Mouse (Mus musculus) intestine, postnatal 0 days (tissue): ENCODE results near the gene Ankrd33b. TPM values are rescaled to one million over a fixed set of nuclear protein-coding genes. Genes with fewer than 3 reads are reported as not detected.

Experiments used
- ATAC-seq: fragments of 200-750 bp; cut with Nextera tagmentation; 2 replicates; pipeline ENCODE4 v1.8.0; 2017; ENCODE audit warnings: mild to moderate bottlenecking, moderate TSS enrichment, moderate library complexity
- H3K27ac ChIP-seq: fragments of 300-500 bp; sonication (generic); 2 replicates; pipeline ENCODE4 v1.5.1; 2014; ENCODE audit warnings: mild to moderate bottlenecking, low read depth, low read length, moderate library complexity
- H3K27me3 ChIP-seq: fragments of 300-500 bp; sonication (generic); replicated peaks from 2 replicates; pipeline ENCODE4 v1.6.1; 2014; ENCODE audit warnings: low read length, mixed read lengths; ENCODE audit not compliant: control insufficient read depth, insufficient read depth
- H3K36me3 ChIP-seq: fragments of 300-500 bp; sonication (generic); 2 replicates; pipeline ENCODE4 v1.6.1; 2014; ENCODE audit warnings: mild to moderate bottlenecking, moderate library complexity; ENCODE audit not compliant: control insufficient read depth, insufficient read depth
- H3K4me1 ChIP-seq: fragments of 300-500 bp; sonication (generic); replicated peaks from 2 replicates; pipeline ENCODE4 v1.6.1; 2014; ENCODE audit warnings: antibody characterized with exemption, low read length, mixed read lengths; ENCODE audit not compliant: control insufficient read depth, insufficient read depth
- H3K4me2 ChIP-seq: fragments of 300-500 bp; sonication (generic); replicated peaks from 2 replicates; pipeline ENCODE4 v1.6.1; 2014; ENCODE audit warnings: low read depth, mild to moderate bottlenecking, moderate library complexity
- H3K4me3 ChIP-seq: fragments of 300-500 bp; sonication (generic); 2 replicates; pipeline ENCODE4 v1.5.1; 2014; ENCODE audit warnings: low read depth, low read length
- H3K9ac ChIP-seq: fragments of 300-500 bp; sonication (generic); 2 replicates; pipeline ENCODE4 v1.6.1; 2014; ENCODE audit warnings: mild to moderate bottlenecking, low read depth, low read length
- H3K9me3 ChIP-seq: fragments of 300-500 bp; sonication (generic); 2 replicates; pipeline ENCODE4 v1.6.1; 2016; ENCODE audit warnings: mixed run types; ENCODE audit not compliant: control insufficient read depth
- CTCF ChIP-seq: sonication (generic); IDR thresholded peaks from 2 replicates; pipeline ENCODE4 v1.5.1; 2016; ENCODE audit warnings: low read depth, mild to moderate bottlenecking, control low read depth, antibody characterized with exemption, moderate library complexity
- WGBS: fragments of 180-500 bp; shearing (Covaris S2); extraction: QIAGEN DNeasy Blood & Tissue Kit; methylation state at CpG from one replicate; pipeline ENCODE4 v1.1.7; 2014; 5-methylcytosine and 5-hydroxymethylcytosine counted together
- polyA plus RNA-seq: library from polyadenylated mRNA; unstranded; fragments of >200 nt; fragmentation: Nextera tagmentation; extraction: Ambion mirVana; gene quantifications from 2 replicates; pipeline ENCODE4 v1.2.1, GENCODE M21; 2015

Gene Ankrd33b
- polyA plus RNA-seq, 1 experiment from 2014 or later, result 0.29 TPM

- H3K9ac ChIP-seq, result no peak overlapping the region
- no peaks in the 10 kb centered on the region for H3K9me3 ChIP-seq
- no peak for TF ChIP-seq CTCF
- 36% methylated on average over 11 of the region's 11 CpGs for WGBS
- peak overlapping the region; percentile 64 for H3K4me3 ChIP-seq
- no peak for ATAC-seq
- H3K36me3 ChIP-seq, result no peaks in the 10 kb centered on the region
- no peak overlapping the region for H3K27ac ChIP-seq
- H3K4me1 ChIP-seq, result no peaks in the 10 kb centered on the region; the same call in 1 of the 2 replicates
- peak overlapping the region; percentile 88 for H3K4me2 ChIP-seq
- H3K27me3 ChIP-seq, result peaks cover 49% of the 10 kb centered on the region
Observed at GRCm38 (mm10) chr15:31365041-31365719, 2.3 kb downstream of the Ankrd33b start.

GRCm38 (mm10) chr15:31364396-31364795, 3.1 kb downstream of the Ankrd33b start:
- no peaks in the 10 kb centered on the region for H3K36me3 ChIP-seq
- no peak for ATAC-seq
- H3K9ac ChIP-seq, result no peak overlapping the region
- TF ChIP-seq CTCF, result no peak
- no peak overlapping the region for H3K4me3 ChIP-seq
- H3K27ac ChIP-seq, result no peak overlapping the region
- H3K4me1 ChIP-seq, result no peaks in the 10 kb centered on the region; the same call in 1 of the 2 replicates
- H3K9me3 ChIP-seq, result no peaks in the 10 kb centered on the region
- H3K27me3 ChIP-seq, result peaks cover 46% of the 10 kb centered on the region
- no peak overlapping the region for H3K4me2 ChIP-seq
- WGBS, result 77% methylated on average over 6 of the region's 6 CpGs

- H3K36me3 ChIP-seq, result no peaks in the 10 kb centered on the region
- TF ChIP-seq CTCF, result no peak
- WGBS, result 70% methylated on average over 8 of the region's 8 CpGs
- H3K9ac ChIP-seq, result no peak overlapping the region
- no peak overlapping the region for H3K27ac ChIP-seq
- no peak for ATAC-seq
- H3K27me3 ChIP-seq, result peaks cover 42% of the 10 kb centered on the region
- H3K4me2 ChIP-seq, result no peak overlapping the region
- H3K4me3 ChIP-seq, result no peak overlapping the region
- no peaks in the 10 kb centered on the region for H3K9me3 ChIP-seq
- H3K4me1 ChIP-seq, result no peaks in the 10 kb centered on the region; the same call in 1 of the 2 replicates
Observed at GRCm38 (mm10) chr15:31363981-31364361, 3.6 kb downstream of the Ankrd33b start.

GRCm38 (mm10) chr15:31363241-31363980, 4.1 kb downstream of the Ankrd33b start:
- H3K9me3 ChIP-seq, result no peaks in the 10 kb centered on the region
- no peak overlapping the region for H3K4me2 ChIP-seq
- ATAC-seq, result no peak
- no peak for TF ChIP-seq CTCF
- H3K36me3 ChIP-seq, result no peaks in the 10 kb centered on the region
- H3K9ac ChIP-seq, result no peak overlapping the region
- no peaks in the 10 kb centered on the region; the same call in 1 of the 2 replicates for H3K4me1 ChIP-seq
- no peak overlapping the region for H3K4me3 ChIP-seq
- peaks cover 36% of the 10 kb centered on the region for H3K27me3 ChIP-seq
- H3K27ac ChIP-seq, result no peak overlapping the region
- WGBS, result 87% methylated on average over 13 of the region's 13 CpGs

GRCm38 (mm10) chr15:31361259-31361853, 6.2 kb downstream of the Ankrd33b start:
- Histone ChIP-seq H3K4me3 (no peak overlapping the region), H3K9me3 (no peaks in the 10 kb centered on the region), H3K9ac (no peak overlapping the region), H3K27ac (no peak overlapping the region), H3K4me2 (no peak overlapping the region), H3K4me1 (no peaks in the 10 kb centered on the region; the same call in 1 of the 2 replicates), H3K36me3 (no peaks in the 10 kb centered on the region), H3K27me3 (peaks cover 16% of the 10 kb centered on the region; the same call in 1 of the 2 replicates)
- no peak for ATAC-seq
- 87% methylated on average over 9 of the region's 9 CpGs for WGBS
- no peak for TF ChIP-seq CTCF

- TF ChIP-seq CTCF, result no peak
- no peak overlapping the region for H3K27ac ChIP-seq
- H3K9me3 ChIP-seq, result no peaks in the 10 kb centered on the region
- WGBS, result 76% methylated on average over 6 of the region's 6 CpGs
- H3K36me3 ChIP-seq, result no peaks in the 10 kb centered on the region
- H3K27me3 ChIP-seq, result peaks cover 8% of the 10 kb centered on the region; the same call in 1 of the 2 replicates
- no peaks in the 10 kb centered on the region for H3K4me1 ChIP-seq
- H3K4me2 ChIP-seq, result no peak overlapping the region
- H3K4me3 ChIP-seq, result no peak overlapping the region
- ATAC-seq, result no peak
- no peak overlapping the region for H3K9ac ChIP-seq
Observed at GRCm38 (mm10) chr15:31360593-31360992, 6.9 kb downstream of the Ankrd33b start.
